Comparison of ENCODE assay signal across 8 mouse cellular contexts in genomic region chr15:85810806-85811521, GRCm38 (mm10). TPM values are rescaled to one million over a fixed set of nuclear protein-coding genes. Genes with fewer than 3 reads are reported as not detected.
DNase-seq lines count a peak whose midpoint lies in the region; ATAC-seq and TF ChIP-seq lines count a peak whose summit lies in the region.

No protein-coding gene starts in this region.

- peak; percentile 84 for ATAC-seq in intestine, embryonic 14.5 days (replicated peaks; ENCODE audit: low FRiP score, low TSS enrichment, low read depth)
- peak; percentile 79 for ATAC-seq in megakaryocyte, adult 5-6 weeks (ENCODE audit: poor library complexity, severe bottlenecking)

- H3K9me3 ChIP-seq in intestine, embryonic 14.5 days (ENCODE audit: control insufficient read depth, low read length), result no peaks in the 10 kb centered on the region

- H3K4me2 ChIP-seq in intestine, embryonic 14.5 days (ENCODE audit: low read length), result peak overlapping the region; percentile 87

- no peak for TF ChIP-seq CTCF in cortical plate, adult 2 months (IDR thresholded peaks at IDR 0.05; ENCODE audit: extremely low read depth, insufficient read depth, low read length)

- DNase-seq in retina, embryonic 14.5 days (ENCODE audit: low spot score), result peak; percentile 53
- no peak for DNase-seq in retina, postnatal 1 day
- peak; percentile 72 for DNase-seq in gastrocnemius, postnatal 10 days
- no peak for DNase-seq in intestine, embryonic 14.5 days (ENCODE audit: low spot score)
- DNase-seq in left cerebral cortex, postnatal 10 days (ENCODE audit: extremely low spot score in 1 of 2, low spot score in 2 of 2), result peak; percentile 67 to 80
- peak; percentile 89 for DNase-seq in skeletal muscle tissue, adult 2 months (ENCODE audit: low read depth, low spot score)

- no peaks in the 10 kb centered on the region for H3K27me3 ChIP-seq in intestine, embryonic 14.5 days (replicated peaks; ENCODE audit: control insufficient read depth, insufficient read depth, low read length)

- H3K36me3 ChIP-seq in intestine, embryonic 14.5 days (ENCODE audit: control insufficient read depth, insufficient read depth, low read length), result no peaks in the 10 kb centered on the region

- TF ChIP-seq POLR2A in cortical plate, adult 2 months (IDR thresholded peaks at IDR 0.05; ENCODE audit: extremely low read depth, insufficient read depth, low read length), result 0 out of 2 replicates have a peak, but pooled peaks have one; percentile 8

- 2% methylated on average over 36 of the region's 36 CpGs for whole genome bisulfite sequencing in intestine, embryonic 14.5 days

- peaks cover 4% of the 10 kb centered on the region; the same call in 1 of the 2 replicates for H3K4me1 ChIP-seq in cortical plate, adult 2 months (ENCODE audit: control insufficient read depth, insufficient read depth, low read length)
- H3K4me1 ChIP-seq in intestine, embryonic 14.5 days (replicated peaks; ENCODE audit: control insufficient read depth, insufficient read depth, low read length), result peaks cover 8% of the 10 kb centered on the region

- H3K9ac ChIP-seq in intestine, embryonic 14.5 days (ENCODE audit: low read length), result peak overlapping the region; percentile 74

- intact Hi-C loops in left cerebral cortex, postnatal 10 days (cut with DNase I), result no loop called here

- peak overlapping the region; percentile 36 for H3K27ac ChIP-seq in cortical plate, adult 2 months (ENCODE audit: insufficient read depth, low read length)
- H3K27ac ChIP-seq in intestine, embryonic 14.5 days (ENCODE audit: low read depth), result peak overlapping the region; percentile 60; the same call in 1 of the 2 replicates

- peak overlapping the region; percentile 54 for H3K4me3 ChIP-seq in cortical plate, adult 2 months (ENCODE audit: insufficient read depth, low read length)
- H3K4me3 ChIP-seq in intestine, embryonic 14.5 days (ENCODE audit: low read depth, low read length), result peak overlapping the region; percentile 64

RNA-seq across cellular contexts. Expression of gene Cdpf1, which starts 0.5 kb away (rescaled TPM):
- 23.6 and 27.2 TPM in 2 replicates for polyA plus RNA-seq in cortical plate, adult 2 months (2012; rRNA removed)
- 10 to 100 TPM; 27.5 to 30.7 TPM for total RNA-seq in gastrocnemius, postnatal 10 days (2021)
- polyA plus RNA-seq in intestine, embryonic 14.5 days (2014; fragmentation: Nextera tagmentation; extraction: Ambion mirVana), result 38.5 and 38.7 TPM in 2 replicates
- 10 to 100 TPM; 25.3 to 25.8 TPM for total RNA-seq in left cerebral cortex, postnatal 10 days (2021)
- 8.3 and 13.0 TPM in 2 replicates for total RNA-seq in megakaryocyte, adult 5-6 weeks (2015)
- total RNA-seq in megakaryocyte, adult 5-6 weeks (2017), result 7.7 and 14.5 TPM in 2 replicates

RNA-seq across cellular contexts. Expression of gene Pkdrej, which starts 10.6 kb away (rescaled TPM):
- polyA plus RNA-seq in cortical plate, adult 2 months (2012; rRNA removed), result 0.63 and 0.83 TPM in 2 replicates
- under 1 TPM; 0.20 to 0.31 TPM for total RNA-seq in gastrocnemius, postnatal 10 days (2021)
- polyA plus RNA-seq in intestine, embryonic 14.5 days (2014; fragmentation: Nextera tagmentation; extraction: Ambion mirVana), result 0.36 and 0.37 TPM in 2 replicates
- total RNA-seq in left cerebral cortex, postnatal 10 days (2021), result under 1 TPM; 0.36 to 0.60 TPM
- not detected in 2 replicates for total RNA-seq in megakaryocyte, adult 5-6 weeks (2015)
- not detected in 2 replicates for total RNA-seq in megakaryocyte, adult 5-6 weeks (2017)

RNA-seq across cellular contexts. Expression of gene Ttc38, which starts 21.1 kb away (rescaled TPM):
- 4.9 and 5.8 TPM in 2 replicates for polyA plus RNA-seq in cortical plate, adult 2 months (2012; rRNA removed)
- 1 to 10 TPM; 4.2 to 6.8 TPM for total RNA-seq in gastrocnemius, postnatal 10 days (2021)
- polyA plus RNA-seq in intestine, embryonic 14.5 days (2014; fragmentation: Nextera tagmentation; extraction: Ambion mirVana), result 6.6 and 6.7 TPM in 2 replicates
- 1 to 10 TPM; 4.0 to 5.3 TPM for total RNA-seq in left cerebral cortex, postnatal 10 days (2021)
- total RNA-seq in megakaryocyte, adult 5-6 weeks (2015), result 2.8 and 3.5 TPM in 2 replicates
- total RNA-seq in megakaryocyte, adult 5-6 weeks (2017), result 4.9 and 10.7 TPM in 2 replicates

RNA-seq across cellular contexts. Expression of gene Gtse1, which starts 48.6 kb away (rescaled TPM):
- 0.64 and 1.0 TPM in 2 replicates for polyA plus RNA-seq in cortical plate, adult 2 months (2012; rRNA removed)
- 1 to 10 TPM; 2.4 to 2.7 TPM for total RNA-seq in gastrocnemius, postnatal 10 days (2021)
- 25.8 and 27.4 TPM in 2 replicates for polyA plus RNA-seq in intestine, embryonic 14.5 days (2014; fragmentation: Nextera tagmentation; extraction: Ambion mirVana)
- total RNA-seq in left cerebral cortex, postnatal 10 days (2021), result 1 to 10 TPM; 1.4 to 1.7 TPM
- total RNA-seq in megakaryocyte, adult 5-6 weeks (2015), result 12.2 and 16.1 TPM in 2 replicates
- 20.0 and 20.7 TPM in 2 replicates for total RNA-seq in megakaryocyte, adult 5-6 weeks (2017)

Comparison
In these comparisons a context has a peak if more than half of its experiments do, and no peak if none do; other contexts are left out.
1. DNase-seq: peak in retina, embryonic 14.5 days (single experiment), gastrocnemius, postnatal 10 days (single experiment), left cerebral cortex, postnatal 10 days (2 of 2) and skeletal muscle tissue, adult 2 months (single experiment); none in retina, postnatal 1 day (single experiment) and intestine, embryonic 14.5 days (single experiment).